Mouse (Mus musculus): Measurements from ENCODE around the gene Shcbp1l.

DNA sequence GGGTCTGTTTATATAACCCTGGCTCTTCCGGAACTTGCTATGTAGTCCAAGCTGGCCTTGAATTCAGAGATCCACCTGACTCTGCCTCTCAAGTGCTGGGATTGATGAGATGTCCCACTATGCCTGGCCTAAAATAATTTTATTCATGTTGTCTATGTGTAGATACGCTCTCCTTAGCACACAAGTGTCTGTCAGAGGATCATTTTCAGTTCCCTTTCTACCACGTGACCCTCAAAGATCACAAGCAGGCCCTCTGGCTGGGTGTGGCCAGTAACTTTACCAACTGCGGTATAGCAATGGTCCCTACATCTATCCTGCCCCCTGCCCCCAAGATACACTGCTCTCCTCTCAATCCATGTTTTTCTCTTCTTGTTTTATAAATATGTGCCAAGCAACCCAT is 10.0 kb upstream of the Shcbp1l start:
- TF ChIP-seq TCF12 (IDR thresholded peaks at IDR 0.05; ENCODE audit: insufficient read depth, poor library complexity, severe bottlenecking): no peak
- no peak for TF ChIP-seq POLR2A (IDR thresholded peaks at IDR 0.05; ENCODE audit: insufficient read length, low read depth)
- no peak for TF ChIP-seq MAX (IDR thresholded peaks at IDR 0.05; ENCODE audit: low read depth)
- TF ChIP-seq E2F4 (IDR thresholded peaks at IDR 0.05; ENCODE audit: insufficient read depth): no peak
- TF ChIP-seq USF1 (IDR thresholded peaks at IDR 0.05; ENCODE audit: low read depth): no peak
- no peak for TF ChIP-seq MYOG (IDR thresholded peaks at IDR 0.05; ENCODE audit: control insufficient read depth in 1 of 3, insufficient read depth in 1 of 3, insufficient read length in 2 of 3, low read depth in 2 of 3)
